In the genomic region with DNA sequence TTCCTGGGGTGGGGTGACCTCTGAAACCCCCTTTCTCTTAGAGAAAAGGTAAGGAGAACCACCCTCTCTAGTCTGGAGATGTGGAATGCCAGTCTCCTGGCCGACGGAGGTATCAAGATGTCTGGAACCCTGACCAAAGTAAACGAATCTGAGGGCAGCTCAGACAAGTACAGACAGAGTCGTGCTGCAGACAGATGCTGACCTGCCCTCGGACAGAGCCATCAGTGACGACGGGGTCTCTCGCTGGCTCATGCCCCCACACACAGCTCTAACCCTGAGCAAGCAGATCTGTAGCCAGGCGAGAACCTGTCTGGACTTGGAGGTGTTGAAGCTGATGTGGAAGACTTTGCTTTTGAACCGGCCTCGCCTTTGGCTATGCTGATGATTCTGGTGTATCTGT, we compare ENCODE assay signal across 20 mouse cellular contexts.
DNase-seq lines count a peak whose midpoint lies in the region; ATAC-seq lines count a peak whose summit lies in the region.
"Had no signal": no experiment of that assay in that cellular context is flagged by ENCODE, and none has a peak within 500 bp of the region (broad histone marks: within the 10 kb centered on the region; RNA-seq: fewer than 3 reads in every experiment).

No protein-coding gene starts in this region.

- no peak overlapping the region for H3K27ac ChIP-seq in midbrain, embryonic 11.5 days (ENCODE audit: low read depth, low read length)
- H3K27ac ChIP-seq in midbrain, embryonic 16.5 days (ENCODE audit: low read length) = no peak overlapping the region
- H3K27ac ChIP-seq: embryonic facial prominence, embryonic 10.5 days; embryonic facial prominence, embryonic 12.5 days; forebrain, embryonic 10.5 days; forebrain, embryonic 12.5 days had no signal

- H3K27me3 ChIP-seq in midbrain, embryonic 11.5 days (ENCODE audit: control insufficient read depth, insufficient read depth, low read length) = no peaks in the 10 kb centered on the region
- no peaks in the 10 kb centered on the region for H3K27me3 ChIP-seq in midbrain, embryonic 16.5 days (ENCODE audit: control insufficient read depth, insufficient read depth, low read depth, low read length)
- H3K27me3 ChIP-seq: forebrain, embryonic 12.5 days had no signal

- H3K36me3 ChIP-seq in midbrain, embryonic 11.5 days (ENCODE audit: control insufficient read depth, insufficient read depth, low read length) = no peaks in the 10 kb centered on the region
- H3K36me3 ChIP-seq in midbrain, embryonic 16.5 days (ENCODE audit: control insufficient read depth, insufficient read depth, low read length) = no peaks in the 10 kb centered on the region
- H3K36me3 ChIP-seq: embryonic facial prominence, embryonic 10.5 days; embryonic facial prominence, embryonic 12.5 days; forebrain, embryonic 10.5 days; forebrain, embryonic 12.5 days had no signal

- H3K9ac ChIP-seq in midbrain, embryonic 11.5 days (ENCODE audit: low read length) = no peak overlapping the region
- H3K9ac ChIP-seq in midbrain, embryonic 16.5 days (ENCODE audit: low read depth, low read length) = no peak overlapping the region
- H3K9ac ChIP-seq: embryonic facial prominence, embryonic 12.5 days; forebrain, embryonic 12.5 days had no signal

- 82% methylated on average over 11 of the region's 11 CpGs for WGBS in midbrain, embryonic 11.5 days
- 89% methylated on average over 11 of the region's 11 CpGs for WGBS in midbrain, embryonic 16.5 days

- DNase-seq in midbrain, embryonic 11.5 days (ENCODE audit: low spot score, missing footprints) = peak; percentile 78
- DNase-seq in fat pad, adult 2 months (ENCODE audit: extremely low read depth, low read depth, low spot score) = peak; percentile 56
- DNase-seq in gonadal fat pad, adult 2 months (ENCODE audit: low read depth) = peak; percentile 61
- DNase-seq in cerebellum, postnatal 4 days (ENCODE audit: low spot score in 2 of 2) = no peak
- DNase-seq: adrenal gland, adult 2 months; adrenal gland, postnatal 10 days; adrenal gland, postnatal 25 days; cerebellum, adult 11 months; cerebellum, adult 18-20 months; cerebellum, adult 8-10 months; cerebellum, adult 9-11 months; cerebellum, postnatal 14 days; cerebellum, postnatal 36 days had no signal

- no peaks in the 10 kb centered on the region for H3K4me1 ChIP-seq in midbrain, embryonic 11.5 days (ENCODE audit: control insufficient read depth, insufficient read depth, low read length)
- H3K4me1 ChIP-seq in midbrain, embryonic 16.5 days (ENCODE audit: control insufficient read depth, insufficient read depth, low read length) = no peaks in the 10 kb centered on the region
- H3K4me1 ChIP-seq: forebrain, embryonic 12.5 days had no signal

- H3K9me3 ChIP-seq in midbrain, embryonic 11.5 days (ENCODE audit: control insufficient read depth, low read length) = no peaks in the 10 kb centered on the region
- no peaks in the 10 kb centered on the region for H3K9me3 ChIP-seq in midbrain, embryonic 16.5 days (replicated peaks; ENCODE audit: control insufficient read depth, low read length, poor library complexity, severe bottlenecking)
- H3K9me3 ChIP-seq: embryonic facial prominence, embryonic 10.5 days; embryonic facial prominence, embryonic 12.5 days; forebrain, embryonic 10.5 days; forebrain, embryonic 12.5 days had no signal

- no peak overlapping the region for H3K4me2 ChIP-seq in midbrain, embryonic 11.5 days
- H3K4me2 ChIP-seq in midbrain, embryonic 16.5 days (ENCODE audit: low read length) = no peak overlapping the region
- H3K4me2 ChIP-seq: embryonic facial prominence, embryonic 12.5 days; forebrain, embryonic 12.5 days had no signal

- no peak for ATAC-seq in midbrain, embryonic 11.5 days (ENCODE audit: low FRiP score)
- ATAC-seq in midbrain, embryonic 16.5 days = no peak
- ATAC-seq: forebrain, embryonic 14.5 days; forebrain, embryonic 16.5 days had no signal

- H3K4me3 ChIP-seq in midbrain, embryonic 11.5 days (ENCODE audit: low read depth, low read length) = no peak overlapping the region
- H3K4me3 ChIP-seq in midbrain, embryonic 16.5 days (ENCODE audit: low read depth, low read length) = no peak overlapping the region
- H3K4me3 ChIP-seq: embryonic facial prominence, embryonic 10.5 days; embryonic facial prominence, embryonic 12.5 days; forebrain, embryonic 10.5 days; forebrain, embryonic 12.5 days had no signal

Comparison
In these comparisons a context has a peak if more than half of its experiments do, and no peak if none do; other contexts are left out.
1. DNase-seq: peak in midbrain, embryonic 11.5 days (single experiment), fat pad, adult 2 months (single experiment) and gonadal fat pad, adult 2 months (single experiment); none in cerebellum, postnatal 4 days (0 of 2).